Mouse (Mus musculus) ovary, adult 18-20 months (tissue): ENCODE measurements around the gene Kbtbd12.

ENCODE experiments used
- DNase-seq: peaks from one replicate; pipeline ENCODE4 v3.0.0; 2022; ENCODE audit warnings: low spot score, mixed read lengths

The Kbtbd12 gene

GRCm38 (mm10) chr6:88499481-88500404 lies 138.0 kb downstream of the Kbtbd12 start:
- no peak for DNase-seq
